Mouse (Mus musculus): ENCODE data around the gene Gyg. TPM values are rescaled to one million over a fixed set of nuclear protein-coding genes. Genes with fewer than 3 reads are reported as not detected.

Gene Gyg
- polyA plus RNA-seq, 1 experiment from 2014 or later, result 44.2 TPM

- H3K27ac ChIP-seq, result 0 out of 2 replicates have a peak overlapping the region, but pooled peaks have one; percentile 25
- WGBS, result 77% methylated on average over 3 of the region's 3 CpGs
- H3K27me3 ChIP-seq (ENCODE audit: low read depth, poor library complexity, severe bottlenecking), result no peaks in the 10 kb centered on the region
- H3K4me1 ChIP-seq, result peaks cover 60% of the 10 kb centered on the region
- peaks cover 11% of the 10 kb centered on the region; the same call in 1 of the 2 replicates for H3K36me3 ChIP-seq
- no peak overlapping the region for H3K4me3 ChIP-seq
- no peak for DNase-seq (ENCODE audit: low spot score)
- no peaks in the 10 kb centered on the region for H3K9me3 ChIP-seq (replicated peaks)
Measured at GRCm38 (mm10) chr3:20143726-20144125, 11.4 kb downstream of the Gyg start.

DNA sequence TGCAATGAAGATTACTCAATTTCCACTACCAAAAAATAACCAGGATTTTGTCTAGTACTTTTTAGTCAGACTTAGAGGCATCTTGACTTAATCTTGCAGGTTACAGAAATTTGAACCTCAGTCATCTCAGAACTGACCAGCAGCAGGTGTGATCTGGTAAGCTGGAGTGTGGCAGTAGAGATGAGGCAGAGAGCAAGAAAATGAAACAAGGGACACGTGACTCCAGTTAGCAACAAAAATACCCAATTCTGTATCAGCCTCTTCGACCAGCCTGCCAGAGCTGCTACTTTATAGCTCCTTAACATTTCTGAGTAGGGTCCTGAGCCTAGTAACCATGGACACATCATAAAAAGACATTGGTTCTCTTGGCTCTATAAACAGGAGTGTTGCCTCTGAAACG lies 12.5 kb downstream of the Gyg start:
- no peak for DNase-seq (ENCODE audit: low spot score)
- Histone ChIP-seq H3K4me1 (peaks cover 58% of the 10 kb centered on the region), H3K9me3 (replicated peaks) (no peaks in the 10 kb centered on the region), H3K36me3 (peaks cover 6% of the 10 kb centered on the region), H3K4me3 (no peak overlapping the region), H3K27me3 (ENCODE audit: low read depth, poor library complexity, severe bottlenecking) (no peaks in the 10 kb centered on the region), H3K27ac (no peak overlapping the region)
- 52% methylated on average over 3 of the region's 3 CpGs for WGBS

GRCm38 (mm10) chr3:20142101-20142500 lies 13.0 kb downstream of the Gyg start:
- no peak overlapping the region for H3K4me3 ChIP-seq
- peaks cover 11% of the 10 kb centered on the region for H3K36me3 ChIP-seq
- WGBS, result 76% methylated on average over 2 of the region's 2 CpGs
- H3K4me1 ChIP-seq, result peaks cover 53% of the 10 kb centered on the region
- no peaks in the 10 kb centered on the region for H3K9me3 ChIP-seq (replicated peaks)
- H3K27me3 ChIP-seq (ENCODE audit: low read depth, poor library complexity, severe bottlenecking), result no peaks in the 10 kb centered on the region
- DNase-seq (ENCODE audit: low spot score), result no peak
- peak overlapping the region; percentile 80 for H3K27ac ChIP-seq

- H3K36me3 ChIP-seq, result peaks cover 12% of the 10 kb centered on the region
- H3K27me3 ChIP-seq (ENCODE audit: low read depth, poor library complexity, severe bottlenecking), result no peaks in the 10 kb centered on the region
- H3K4me3 ChIP-seq, result no peak overlapping the region
- peak; percentile 68 for DNase-seq (ENCODE audit: low spot score)
- H3K9me3 ChIP-seq (replicated peaks), result no peaks in the 10 kb centered on the region
- WGBS, result 19% methylated on average over 1 of the region's 1 CpGs
- H3K4me1 ChIP-seq, result peaks cover 49% of the 10 kb centered on the region
- H3K27ac ChIP-seq, result peak overlapping the region; percentile 80
Measured at GRCm38 (mm10) chr3:20141679-20142078, 13.4 kb downstream of the Gyg start.

- Histone ChIP-seq H3K36me3 (peaks cover 12% of the 10 kb centered on the region), H3K4me1 (peaks cover 47% of the 10 kb centered on the region), H3K9me3 (replicated peaks) (no peaks in the 10 kb centered on the region), H3K27me3 (ENCODE audit: low read depth, poor library complexity, severe bottlenecking) (no peaks in the 10 kb centered on the region), H3K4me3 (no peak overlapping the region), H3K27ac (peak overlapping the region; percentile 80)
- DNase-seq (ENCODE audit: low spot score), result no peak
Measured at GRCm38 (mm10) chr3:20141240-20141639, 13.9 kb downstream of the Gyg start.

GRCm38 (mm10) chr3:20136868-20137581 lies 18.1 kb downstream of the Gyg start:
- H3K27me3 ChIP-seq (ENCODE audit: low read depth, poor library complexity, severe bottlenecking), result no peaks in the 10 kb centered on the region
- no peak for DNase-seq (ENCODE audit: low spot score)
- 90% methylated on average over 9 of the region's 9 CpGs for WGBS
- no peak overlapping the region for H3K4me3 ChIP-seq
- H3K36me3 ChIP-seq, result peaks cover 14% of the 10 kb centered on the region
- no peak overlapping the region for H3K27ac ChIP-seq
- H3K4me1 ChIP-seq, result peaks cover 9% of the 10 kb centered on the region
- H3K9me3 ChIP-seq (replicated peaks), result no peaks in the 10 kb centered on the region

DNA sequence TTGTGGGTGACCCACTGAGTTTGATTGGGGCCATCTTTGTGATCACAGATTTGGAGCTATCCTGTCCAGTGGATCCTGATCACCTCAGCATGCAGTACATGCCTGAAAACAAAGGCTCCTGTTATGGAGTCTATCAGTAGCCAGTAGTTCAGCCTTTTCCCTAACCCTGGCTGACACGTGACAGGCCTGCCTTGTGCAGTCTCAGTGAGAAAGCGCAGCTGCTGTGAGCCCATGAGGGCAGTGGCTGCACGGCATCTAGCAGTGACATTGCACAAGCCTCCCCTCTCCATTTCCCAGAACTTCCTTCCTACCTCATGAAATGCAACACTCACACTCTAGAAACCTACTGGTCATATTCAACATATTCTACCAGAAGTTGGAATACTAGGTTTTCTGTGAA lies 20.6 kb downstream of the Gyg start:
- WGBS, result 81% methylated on average over 3 of the region's 3 CpGs
- H3K36me3 ChIP-seq, result peaks cover 15% of the 10 kb centered on the region
- no peak for DNase-seq (ENCODE audit: low spot score)
- no peaks in the 10 kb centered on the region for H3K27me3 ChIP-seq (ENCODE audit: low read depth, poor library complexity, severe bottlenecking)
- H3K4me3 ChIP-seq, result no peak overlapping the region
- no peak overlapping the region for H3K27ac ChIP-seq
- H3K4me1 ChIP-seq, result no peaks in the 10 kb centered on the region
- no peaks in the 10 kb centered on the region for H3K9me3 ChIP-seq (replicated peaks)

- 84% methylated on average over 1 of the region's 1 CpGs for WGBS
- DNase-seq (ENCODE audit: low spot score), result no peak
- peaks cover 13% of the 10 kb centered on the region for H3K36me3 ChIP-seq
Measured at GRCm38 (mm10) chr3:20133745-20134144, 21.4 kb downstream of the Gyg start.

DNA sequence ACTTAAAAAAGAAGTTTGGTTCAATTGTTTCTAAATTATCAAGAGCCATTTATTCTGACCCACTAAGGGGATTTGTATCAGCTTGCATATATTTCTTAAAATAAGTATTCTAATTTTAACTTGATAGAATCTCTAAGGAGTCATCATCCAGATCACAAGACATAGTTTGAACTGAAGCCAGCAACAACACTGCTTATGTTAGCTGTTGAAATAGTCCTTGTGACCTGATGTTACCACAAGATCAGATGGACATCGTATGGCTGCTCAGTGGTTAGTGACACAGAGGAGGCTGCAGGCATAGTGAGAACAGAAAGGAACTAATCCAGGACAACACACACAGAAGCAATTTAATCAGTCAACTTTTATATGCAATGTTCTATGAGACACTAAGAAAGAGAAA lies 22.4 kb downstream of the Gyg start:
- WGBS, result 95% methylated on average over 1 of the region's 1 CpGs
- no peaks in the 10 kb centered on the region for H3K4me1 ChIP-seq
- H3K27me3 ChIP-seq (ENCODE audit: low read depth, poor library complexity, severe bottlenecking), result no peaks in the 10 kb centered on the region
- no peak for DNase-seq (ENCODE audit: low spot score)
- no peak overlapping the region for H3K4me3 ChIP-seq
- H3K27ac ChIP-seq, result no peak overlapping the region
- H3K9me3 ChIP-seq (replicated peaks), result no peaks in the 10 kb centered on the region
- H3K36me3 ChIP-seq, result peaks cover 14% of the 10 kb centered on the region

More at GRCm38 (mm10) chr3:20133745-20134144, 21.4 kb downstream of the Gyg start:
- H3K9me3 ChIP-seq (replicated peaks), result no peaks in the 10 kb centered on the region
- H3K27ac ChIP-seq, result no peak overlapping the region
- H3K4me3 ChIP-seq, result no peak overlapping the region
- no peaks in the 10 kb centered on the region for H3K27me3 ChIP-seq (ENCODE audit: low read depth, poor library complexity, severe bottlenecking)
- H3K4me1 ChIP-seq, result no peaks in the 10 kb centered on the region

GRCm38 (mm10) chr3:20131350-20131720 lies 23.8 kb downstream of the Gyg start:
- Histone ChIP-seq H3K9me3 (replicated peaks) (no peaks in the 10 kb centered on the region), H3K36me3 (peaks cover 13% of the 10 kb centered on the region), H3K4me1 (no peaks in the 10 kb centered on the region), H3K4me3 (no peak overlapping the region), H3K27ac (no peak overlapping the region), H3K27me3 (ENCODE audit: low read depth, poor library complexity, severe bottlenecking) (no peaks in the 10 kb centered on the region)
- no peak for DNase-seq (ENCODE audit: low spot score)
- WGBS, result 93% methylated on average over 2 of the region's 2 CpGs

GRCm38 (mm10) chr3:20130456-20131349 lies 24.4 kb downstream of the Gyg start:
- Histone ChIP-seq H3K36me3 (peaks cover 13% of the 10 kb centered on the region), H3K4me3 (no peak overlapping the region), H3K9me3 (replicated peaks) (no peaks in the 10 kb centered on the region), H3K4me1 (no peaks in the 10 kb centered on the region), H3K27ac (no peak overlapping the region), H3K27me3 (ENCODE audit: low read depth, poor library complexity, severe bottlenecking) (no peaks in the 10 kb centered on the region)
- no peak for DNase-seq (ENCODE audit: low spot score)
- 87% methylated on average over 8 of the region's 8 CpGs for WGBS

GRCm38 (mm10) chr3:20129491-20129890 lies 25.6 kb downstream of the Gyg start:
- Histone ChIP-seq H3K27ac (no peak overlapping the region), H3K36me3 (peaks cover 13% of the 10 kb centered on the region), H3K9me3 (replicated peaks) (no peaks in the 10 kb centered on the region), H3K27me3 (ENCODE audit: low read depth, poor library complexity, severe bottlenecking) (no peaks in the 10 kb centered on the region), H3K4me1 (no peaks in the 10 kb centered on the region), H3K4me3 (no peak overlapping the region)
- no peak for DNase-seq (ENCODE audit: low spot score)
- 88% methylated on average over 5 of the region's 5 CpGs for WGBS

GRCm38 (mm10) chr3:20127047-20127595 lies 28.0 kb downstream of the Gyg start:
- H3K27me3 ChIP-seq (ENCODE audit: low read depth, poor library complexity, severe bottlenecking), result no peaks in the 10 kb centered on the region
- H3K27ac ChIP-seq, result no peak overlapping the region
- peaks cover 19% of the 10 kb centered on the region for H3K36me3 ChIP-seq
- no peaks in the 10 kb centered on the region for H3K4me1 ChIP-seq
- H3K9me3 ChIP-seq (replicated peaks), result no peaks in the 10 kb centered on the region
- H3K4me3 ChIP-seq, result no peak overlapping the region
- WGBS, result 73% methylated on average over 2 of the region's 2 CpGs
- DNase-seq (ENCODE audit: low spot score), result no peak

All from limb, embryonic 10.5 days (tissue).